Mouse (Mus musculus): ENCODE measurements around the gene Dll1. TPM values are rescaled to one million over a fixed set of nuclear protein-coding genes. Genes with fewer than 3 reads are reported as not detected.

The Dll1 gene
- total and polyA plus RNA-seq, 2 experiments from 2014 or later = 3.0 to 3.7 TPM

DNA sequence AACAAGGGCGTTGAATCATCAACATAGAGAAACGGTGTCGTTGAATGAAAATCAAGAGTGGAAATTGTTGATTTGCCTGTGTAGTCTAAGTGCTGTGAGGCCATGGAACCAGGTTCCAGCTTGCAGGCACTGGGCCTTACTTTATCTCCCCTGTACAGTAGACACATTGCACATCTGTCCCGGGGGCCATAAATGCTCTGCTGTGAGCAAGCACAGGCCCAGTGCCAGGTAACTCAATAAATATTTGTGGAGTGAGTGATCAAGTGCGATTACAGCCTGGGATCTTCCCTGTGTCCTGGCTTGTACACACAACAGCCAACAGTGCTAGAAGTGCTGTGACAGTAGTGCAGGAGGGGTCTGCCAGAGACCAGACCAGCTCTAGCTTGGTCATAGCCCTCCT lies 20.1 kb downstream of the Dll1 start:
- no peaks in the 10 kb centered on the region for H3K9me3 ChIP-seq (replicated peaks; ENCODE audit: control insufficient read depth, low read length)
- H3K36me3 ChIP-seq (replicated peaks; ENCODE audit: control insufficient read depth, insufficient read depth, low read length) = no peaks in the 10 kb centered on the region
- no peak overlapping the region for H3K9ac ChIP-seq (replicated peaks; ENCODE audit: low read depth, low read length)
- no peak overlapping the region for H3K4me3 ChIP-seq (ENCODE audit: low read depth, low read length)
- no peak overlapping the region for H3K4me2 ChIP-seq (ENCODE audit: low read depth, low read length)
- 74% methylated on average over 5 of the region's 5 CpGs for WGBS
- no peaks in the 10 kb centered on the region for H3K27me3 ChIP-seq (ENCODE audit: control insufficient read depth, insufficient read depth, low read length)
- DNase-seq (ENCODE audit: low spot score) = no peak
- no peak for TF ChIP-seq EP300 (IDR thresholded peaks at IDR 0.05; ENCODE audit: low read depth)
- TF ChIP-seq CTCF (IDR thresholded peaks at IDR 0.05; ENCODE audit: low read depth) = no peak
- no peaks in the 10 kb centered on the region for H3K4me1 ChIP-seq (ENCODE audit: control insufficient read depth, insufficient read depth)
- no peak for ATAC-seq (ENCODE audit: insufficient read depth, low read depth)
- H3K27ac ChIP-seq (ENCODE audit: low read depth) = no peak overlapping the region

DNA sequence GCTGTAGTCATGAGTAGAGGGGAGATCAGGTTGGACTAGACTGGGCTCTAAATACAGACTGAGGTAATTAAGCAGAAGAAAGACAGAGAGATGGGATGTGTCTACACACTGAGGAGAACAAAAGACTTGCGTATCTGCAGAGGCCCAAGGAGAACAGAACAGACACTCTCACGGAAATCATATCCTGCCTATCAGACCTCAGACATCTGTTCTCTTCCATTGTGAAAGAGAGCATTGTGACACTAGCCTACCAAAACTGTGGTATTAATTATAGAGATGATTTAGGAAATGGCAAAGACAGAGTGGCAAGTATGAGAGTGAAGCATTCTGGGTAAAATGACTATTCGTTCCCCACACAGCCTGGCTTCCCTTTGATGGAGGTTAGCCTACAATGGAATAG lies 21.6 kb downstream of the Dll1 start:
- Histone ChIP-seq H3K9ac (replicated peaks; ENCODE audit: low read depth, low read length) (no peak overlapping the region), H3K9me3 (replicated peaks; ENCODE audit: control insufficient read depth, low read length) (no peaks in the 10 kb centered on the region), H3K36me3 (replicated peaks; ENCODE audit: control insufficient read depth, insufficient read depth, low read length) (no peaks in the 10 kb centered on the region), H3K27ac (ENCODE audit: low read depth) (no peak overlapping the region), H3K4me3 (ENCODE audit: low read depth, low read length) (no peak overlapping the region), H3K4me2 (ENCODE audit: low read depth, low read length) (no peak overlapping the region), H3K27me3 (ENCODE audit: control insufficient read depth, insufficient read depth, low read length) (no peaks in the 10 kb centered on the region), H3K4me1 (ENCODE audit: control insufficient read depth, insufficient read depth) (no peaks in the 10 kb centered on the region)
- ATAC-seq (ENCODE audit: insufficient read depth, low read depth) (no peak), DNase-seq (ENCODE audit: low spot score) (no peak)
- TF ChIP-seq CTCF (IDR thresholded peaks at IDR 0.05; ENCODE audit: low read depth) (no peak), EP300 (IDR thresholded peaks at IDR 0.05; ENCODE audit: low read depth) (no peak)
- WGBS = 85% methylated on average over 3 of the region's 3 CpGs

DNA sequence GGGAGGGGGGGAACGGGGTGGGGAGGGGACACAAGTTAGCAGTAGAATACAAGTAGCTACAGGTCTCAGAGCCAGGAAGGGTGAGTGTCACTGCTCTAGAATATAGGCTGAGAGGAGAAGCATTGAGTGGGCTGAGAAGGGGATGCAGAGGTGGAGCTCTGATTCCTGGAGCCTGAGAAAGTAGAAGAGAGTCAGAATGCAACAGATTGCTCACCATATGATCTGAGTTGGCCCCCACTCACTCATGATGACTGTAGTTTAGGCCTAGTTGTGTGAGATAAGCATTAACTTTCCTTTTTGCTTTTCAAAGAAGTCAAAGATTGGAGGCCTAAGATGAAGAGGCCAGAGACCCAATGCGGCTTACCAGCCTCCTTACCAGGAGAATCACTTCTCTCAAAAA lies 22.7 kb downstream of the Dll1 start:
- TF ChIP-seq CTCF (IDR thresholded peaks at IDR 0.05; ENCODE audit: low read depth) = no peak
- no peak for TF ChIP-seq EP300 (IDR thresholded peaks at IDR 0.05; ENCODE audit: low read depth)
- no peaks in the 10 kb centered on the region for H3K27me3 ChIP-seq (ENCODE audit: control insufficient read depth, insufficient read depth, low read length)
- H3K4me2 ChIP-seq (ENCODE audit: low read depth, low read length) = no peak overlapping the region
- H3K9ac ChIP-seq (replicated peaks; ENCODE audit: low read depth, low read length) = no peak overlapping the region
- H3K4me3 ChIP-seq (ENCODE audit: low read depth, low read length) = no peak overlapping the region
- H3K27ac ChIP-seq (ENCODE audit: low read depth) = no peak overlapping the region
- 74% methylated on average over 2 of the region's 2 CpGs for WGBS
- ATAC-seq (ENCODE audit: insufficient read depth, low read depth) (no peak), DNase-seq (ENCODE audit: low spot score) (no peak)
- H3K4me1 ChIP-seq (ENCODE audit: control insufficient read depth, insufficient read depth) = no peaks in the 10 kb centered on the region
- no peaks in the 10 kb centered on the region for H3K9me3 ChIP-seq (replicated peaks; ENCODE audit: control insufficient read depth, low read length)
- no peaks in the 10 kb centered on the region for H3K36me3 ChIP-seq (replicated peaks; ENCODE audit: control insufficient read depth, insufficient read depth, low read length)

DNA sequence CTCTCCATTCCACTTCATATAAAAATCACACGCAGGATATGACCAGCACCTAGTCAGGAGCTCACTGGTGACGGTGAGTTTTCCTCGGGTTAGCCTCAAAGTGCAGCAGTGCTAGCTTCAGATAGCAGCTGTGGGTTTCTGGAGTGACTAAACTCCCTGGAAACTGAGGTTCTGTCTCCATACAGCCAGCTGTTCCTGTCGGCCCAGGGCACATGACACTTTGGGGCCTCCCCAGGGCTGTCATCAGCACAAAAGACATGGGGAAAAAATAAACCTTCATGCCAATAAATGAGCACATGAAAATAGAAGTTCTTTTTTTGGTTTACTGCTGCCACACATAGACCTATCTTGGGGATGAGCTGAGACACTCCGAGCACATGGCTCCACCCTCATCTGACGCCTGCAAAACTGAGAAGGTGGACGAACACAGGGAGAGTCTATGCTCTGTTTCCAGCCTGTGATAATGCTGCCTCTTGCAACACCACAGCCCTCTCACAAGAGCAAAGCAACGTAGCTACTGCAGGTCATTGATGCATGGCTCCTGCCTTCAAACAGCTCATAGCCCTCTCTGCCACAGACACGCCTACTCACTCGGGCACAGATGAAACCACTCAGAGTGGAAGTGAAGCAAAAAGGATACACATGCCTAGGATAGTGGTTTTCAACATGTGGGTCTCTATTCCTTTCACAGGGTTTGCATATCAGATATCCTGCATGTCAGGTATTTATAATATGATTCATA lies 23.6 kb downstream of the Dll1 start:
- Histone ChIP-seq H3K36me3 (replicated peaks; ENCODE audit: control insufficient read depth, insufficient read depth, low read length) (no peaks in the 10 kb centered on the region), H3K9me3 (replicated peaks; ENCODE audit: control insufficient read depth, low read length) (no peaks in the 10 kb centered on the region), H3K4me3 (ENCODE audit: low read depth, low read length) (no peak overlapping the region), H3K9ac (replicated peaks; ENCODE audit: low read depth, low read length) (no peak overlapping the region), H3K4me2 (ENCODE audit: low read depth, low read length) (no peak overlapping the region), H3K27me3 (ENCODE audit: control insufficient read depth, insufficient read depth, low read length) (no peaks in the 10 kb centered on the region), H3K4me1 (ENCODE audit: control insufficient read depth, insufficient read depth) (no peaks in the 10 kb centered on the region), H3K27ac (ENCODE audit: low read depth) (no peak overlapping the region)
- no peak for TF ChIP-seq CTCF (IDR thresholded peaks at IDR 0.05; ENCODE audit: low read depth)
- ATAC-seq (ENCODE audit: insufficient read depth, low read depth) (no peak), DNase-seq (ENCODE audit: low spot score) (no peak)
- 45% methylated on average over 10 of the region's 10 CpGs for WGBS

DNA sequence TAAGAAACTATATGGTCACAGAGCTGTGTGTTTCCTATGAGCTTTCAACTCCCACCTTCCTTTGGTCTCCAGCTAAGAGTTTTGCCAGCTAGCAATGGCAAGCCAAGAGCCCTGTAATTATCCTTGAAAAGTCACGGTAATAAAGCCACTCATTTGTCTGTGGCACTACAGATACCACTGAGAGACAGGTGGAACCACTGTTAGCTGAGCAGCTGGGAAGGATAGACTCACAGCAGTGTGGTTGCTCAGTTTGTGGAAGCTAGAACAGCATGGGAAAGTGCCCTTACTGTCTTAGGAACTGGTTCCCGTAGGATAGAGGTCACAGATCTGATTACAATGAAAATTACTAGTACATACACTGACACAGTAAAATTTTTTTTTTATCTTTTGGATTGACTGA lies 26.5 kb downstream of the Dll1 start:
- 61% methylated on average over 2 of the region's 2 CpGs for WGBS
- DNase-seq (ENCODE audit: low spot score) (no peak), ATAC-seq (ENCODE audit: insufficient read depth, low read depth) (no peak)

More for the DNA sequence above, 26.5 kb downstream of the Dll1 start:
- no peak overlapping the region for H3K4me2 ChIP-seq (ENCODE audit: low read depth, low read length)
- TF ChIP-seq CTCF (IDR thresholded peaks at IDR 0.05; ENCODE audit: low read depth) = no peak
- TF ChIP-seq EP300 (IDR thresholded peaks at IDR 0.05; ENCODE audit: low read depth) = no peak
- no peak overlapping the region for H3K4me3 ChIP-seq (ENCODE audit: low read depth, low read length)
- H3K4me1 ChIP-seq (ENCODE audit: control insufficient read depth, insufficient read depth) = no peaks in the 10 kb centered on the region
- 0 out of 2 replicates have a peak, but pooled peaks cover 4% of the 10 kb centered on the region for H3K9me3 ChIP-seq (replicated peaks; ENCODE audit: control insufficient read depth, low read length)
- H3K36me3 ChIP-seq (replicated peaks; ENCODE audit: control insufficient read depth, insufficient read depth, low read length) = no peaks in the 10 kb centered on the region
- H3K27me3 ChIP-seq (ENCODE audit: control insufficient read depth, insufficient read depth, low read length) = no peaks in the 10 kb centered on the region
- H3K27ac ChIP-seq (ENCODE audit: low read depth) = no peak overlapping the region
- no peak overlapping the region for H3K9ac ChIP-seq (replicated peaks; ENCODE audit: low read depth, low read length)
